Mouse (Mus musculus): Measurements from ENCODE around the gene Cox19.

DNA sequence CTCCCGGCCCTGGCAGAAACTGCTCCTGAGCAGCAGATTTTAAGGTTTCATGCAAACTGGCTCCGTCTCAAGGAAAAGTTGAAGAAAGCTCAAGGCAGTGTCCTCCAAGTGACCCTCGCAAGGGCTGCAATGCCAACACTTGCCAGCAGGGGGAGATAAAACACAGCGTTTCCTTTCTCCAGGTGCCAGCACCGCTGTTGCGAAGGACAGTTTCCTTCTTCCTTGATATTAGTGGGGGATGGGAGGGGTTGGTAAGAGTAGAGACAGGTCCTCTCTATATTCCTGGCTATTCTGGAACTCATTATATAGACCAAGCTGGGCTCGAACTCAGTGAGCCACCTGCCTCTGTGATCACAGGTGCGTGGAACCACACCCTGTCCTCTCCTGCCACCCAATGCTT lies 19.5 kb downstream of the Cox19 start:
- TF ChIP-seq CTCF (IDR thresholded peaks at IDR 0.05) (peak; percentile 97), EP300 (IDR thresholded peaks at IDR 0.05; ENCODE audit: insufficient read depth, low read depth, low read length) (0 out of 2 replicates have a peak, but pooled peaks have one; percentile 40), POLR2A (IDR thresholded peaks at IDR 0.05; ENCODE audit: insufficient read depth, low read depth, low read length) (no peak)

All from heart, adult 2 months (tissue).